Mouse (Mus musculus) cerebellum, adult 2 months (tissue): ENCODE data around the gene Tef.

ENCODE experiments used
- CTCF ChIP-seq: fragments of 200-500 bp; IDR thresholded peaks from 2 replicates; pipeline ENCODE4 v1.5.1; 2011; ENCODE audit warnings: low read depth, mild to moderate bottlenecking, control low read depth, low read length, moderate library complexity, borderline replicate concordance; ENCODE audit not compliant: insufficient read depth
- POLR2A ChIP-seq: fragments of 200-500 bp; IDR thresholded peaks from 2 replicates; pipeline ENCODE4 v1.6.1; 2011; ENCODE audit warnings: low read length, control low read depth, borderline replicate concordance; ENCODE audit not compliant: insufficient read depth

GRCm38 (mm10) chr15:81766439-81766838, 35.8 kb upstream of the Tef start:
- TF ChIP-seq POLR2A (no peak), CTCF (no peak)
